Mouse (Mus musculus) retina, embryonic 14.5 days (tissue): ENCODE results near the gene Rpl3l.
A peak's percentile ranks its signal among the peaks of the same experiment; 100 is the strongest.
"Not testable (repeated sequence)": the region's sequence is repeated elsewhere in the genome, so short reads cannot be mapped to it uniquely, and the experiment has no call there.

ENCODE experiments used
- DNase-seq: peaks from one replicate; pipeline ENCODE4 v3.0.0-alpha.2; 2015; ENCODE audit warnings: low spot score

The Rpl3l gene

GRCm38 (mm10) chr17:24727618-24728017 is at the start of gene Rpl3l:
TSS of gene Rpl3l (plus strand) at chr17:24727820.
- DNase-seq, result no peak

- no peak for DNase-seq
These were observed 41.1 kb upstream of the Rpl3l start for GRCm38 (mm10) chr17:24686514-24686913.

- DNase-seq, result peak; percentile 41
These were observed 40.4 kb upstream of the Rpl3l start for GRCm38 (mm10) chr17:24687146-24687595.

- no peak for DNase-seq
These were observed 40.0 kb upstream of the Rpl3l start for GRCm38 (mm10) chr17:24687599-24687998.

- peak; percentile 49 for DNase-seq
These were observed 38.2 kb upstream of the Rpl3l start, which contains the start of gene Syngr3 for GRCm38 (mm10) chr17:24689251-24690081. TSS of gene Syngr3 (minus strand) at chr17:24689955.

- DNase-seq, result no peak
These were observed 35.2 kb upstream of the Rpl3l start for GRCm38 (mm10) chr17:24692385-24692784.

- DNase-seq, result no peak
These were observed 32.2 kb upstream of the Rpl3l start for GRCm38 (mm10) chr17:24695326-24696010.

- peak; percentile 87 for DNase-seq
These were observed 31.5 kb upstream of the Rpl3l start, which contains the start of the genes Gfer and Noxo1 for GRCm38 (mm10) chr17:24696011-24696697. TSS of gene Gfer (minus strand) at chr17:24696156. TSS of gene Noxo1 (plus strand) at chr17:24696234.

GRCm38 (mm10) chr17:24697985-24698384 is 29.6 kb upstream of the Rpl3l start:
- DNase-seq, result no peak

- DNase-seq, result no peak
These were observed 28.9 kb upstream of the Rpl3l start for GRCm38 (mm10) chr17:24698715-24699114.

GRCm38 (mm10) chr17:24699473-24699872 is 28.1 kb upstream of the Rpl3l start:
- no peak for DNase-seq

GRCm38 (mm10) chr17:24701251-24701650 is 26.4 kb upstream of the Rpl3l start:
- no peak for DNase-seq

- no peak for DNase-seq
These were observed 21.8 kb upstream of the Rpl3l start for GRCm38 (mm10) chr17:24705821-24706220.

- DNase-seq, result peak; percentile 95
These were observed 20.4 kb upstream of the Rpl3l start, which contains the start of gene Tbl3 for GRCm38 (mm10) chr17:24706982-24707800. TSS of gene Tbl3 (minus strand) at chr17:24707660.

- no peak for DNase-seq
These were observed 19.7 kb upstream of the Rpl3l start for GRCm38 (mm10) chr17:24707801-24708425.

- DNase-seq, result no peak
These were observed 19.0 kb upstream of the Rpl3l start for GRCm38 (mm10) chr17:24708646-24709045.

GRCm38 (mm10) chr17:24715556-24715955 is 12.1 kb upstream of the Rpl3l start:
- no peak for DNase-seq

- DNase-seq, result no peak
These were observed 11.4 kb upstream of the Rpl3l start for GRCm38 (mm10) chr17:24716166-24716682.

- DNase-seq, result no peak
These were observed 9.7 kb upstream of the Rpl3l start, which contains the start of the genes Rnf151 and Rps2 for GRCm38 (mm10) chr17:24717943-24718342. TSS of gene Rnf151 (minus strand) at chr17:24718063. TSS of gene Rps2 (plus strand) at chr17:24718116.

GRCm38 (mm10) chr17:24718938-24719337 is 8.7 kb upstream of the Rpl3l start:
- not testable (repeated sequence) for DNase-seq
